Mouse (Mus musculus) right cerebral cortex, postnatal 25 days (tissue): ENCODE data around the gene Olfr701.

ENCODE experiments used
- DNase-seq: peaks from one replicate; pipeline ENCODE4 v3.0.0; 2022

Olfr701 gene

DNA sequence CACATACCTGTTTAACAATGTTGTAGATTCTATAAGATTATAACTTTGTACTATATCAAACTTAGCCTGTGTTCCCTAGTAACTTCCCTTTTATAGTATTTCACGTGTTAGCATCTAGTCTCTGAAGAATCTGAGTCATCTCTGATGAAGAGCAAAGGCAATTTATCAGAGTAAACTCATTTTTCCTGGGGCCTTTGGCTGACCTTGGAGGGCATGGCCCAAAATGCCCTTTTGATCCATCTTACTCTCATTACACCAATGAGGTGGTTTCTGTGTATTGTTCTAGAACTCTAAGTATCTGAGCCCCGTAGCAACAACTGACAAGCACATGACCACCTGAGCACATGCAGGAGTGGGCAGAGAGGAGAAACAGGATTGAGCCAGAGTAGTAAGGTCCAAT lies at the start of gene Olfr701:
Gene Olfr701, plus strand, starts transcription at position 301 of the 400 bp plus-strand sequence.
- DNase-seq, result no peak

DNA sequence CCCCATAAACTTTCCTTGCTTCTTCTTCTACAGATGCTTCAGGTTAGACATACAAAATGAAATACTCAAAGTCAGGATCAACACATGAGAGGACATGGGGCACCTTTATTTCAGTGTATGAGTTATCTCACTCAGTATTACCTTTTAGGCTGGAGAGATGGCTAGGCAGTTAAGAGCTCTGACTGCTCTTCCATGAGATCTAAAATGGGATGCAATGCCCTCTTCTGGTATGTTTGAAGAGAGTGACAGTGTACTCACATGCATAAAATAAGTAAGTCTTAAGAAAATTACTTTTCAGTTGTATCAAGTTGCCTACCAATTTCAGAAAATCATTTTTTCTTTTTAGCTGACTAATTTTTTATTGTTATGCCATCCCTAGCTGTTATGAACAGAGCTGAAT lies 25.6 kb upstream of the Olfr701 start:
- DNase-seq, result no peak

DNA sequence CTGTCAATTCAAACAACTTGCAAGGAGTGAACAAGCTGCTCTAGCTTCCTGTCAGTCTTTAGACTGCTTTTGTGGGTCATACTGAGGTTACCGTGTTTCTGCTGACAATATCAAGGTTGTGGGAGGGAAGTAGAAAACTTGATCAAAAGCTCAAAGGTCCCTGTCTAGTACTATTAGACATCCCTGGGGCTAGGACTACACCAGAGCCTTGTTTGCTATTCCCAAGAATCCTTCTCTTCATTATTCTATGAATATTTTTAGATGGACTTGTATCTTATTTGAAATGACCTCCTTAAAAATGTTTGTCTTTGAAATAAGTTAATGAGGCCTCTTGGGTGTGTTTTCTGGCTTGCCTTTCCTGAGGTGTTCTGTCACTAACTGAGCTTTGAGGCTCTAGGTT lies 20.8 kb upstream of the Olfr701 start, which contains the start of gene Olfr699:
Gene Olfr699, minus strand, starts transcription at position 101 of the 400 bp plus-strand sequence.
- DNase-seq, result no peak

DNA sequence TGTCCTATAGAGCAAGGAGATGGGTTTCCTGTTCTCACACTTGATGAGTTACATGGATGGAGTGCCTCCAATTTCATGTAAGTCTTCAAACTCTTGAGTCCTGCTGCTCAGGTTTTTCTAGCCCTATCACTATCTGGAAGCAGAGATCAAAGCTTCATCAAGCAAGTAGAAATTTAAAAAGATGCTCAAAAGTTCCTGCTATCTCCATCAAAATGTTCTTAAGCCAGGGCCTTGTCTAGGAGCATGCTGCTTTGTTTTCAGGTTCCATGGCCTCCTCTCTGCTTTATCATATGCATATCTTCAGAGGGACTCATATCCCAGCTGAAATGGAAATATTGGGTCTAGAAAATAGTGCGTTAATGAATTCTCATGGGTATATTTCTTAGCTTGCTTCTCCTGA lies 5.2 kb upstream of the Olfr701 start, which contains the start of gene Olfr700:
Gene Olfr700, minus strand, starts transcription at position 101 of the 400 bp plus-strand sequence.
- DNase-seq, result no peak

DNA sequence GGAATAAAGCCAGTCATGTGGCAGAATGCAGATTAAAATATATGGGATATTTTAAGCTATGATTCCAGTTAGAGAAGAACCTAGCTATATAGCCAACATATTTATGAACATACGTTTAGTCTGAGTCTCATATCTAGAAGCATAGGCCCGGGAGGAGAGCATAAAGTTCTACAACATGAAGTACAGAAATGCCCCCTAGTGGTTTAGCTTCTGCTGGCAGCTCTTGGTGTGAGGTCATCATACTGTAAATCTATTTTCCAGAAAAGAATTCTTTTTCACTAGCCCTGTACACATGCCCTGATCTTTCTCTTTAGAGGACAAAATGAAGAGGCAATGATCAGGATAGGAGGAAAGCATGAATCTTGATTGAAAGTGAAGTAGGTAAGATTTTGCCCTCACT lies 1.8 kb downstream of the Olfr701 start:
- no peak for DNase-seq

DNA sequence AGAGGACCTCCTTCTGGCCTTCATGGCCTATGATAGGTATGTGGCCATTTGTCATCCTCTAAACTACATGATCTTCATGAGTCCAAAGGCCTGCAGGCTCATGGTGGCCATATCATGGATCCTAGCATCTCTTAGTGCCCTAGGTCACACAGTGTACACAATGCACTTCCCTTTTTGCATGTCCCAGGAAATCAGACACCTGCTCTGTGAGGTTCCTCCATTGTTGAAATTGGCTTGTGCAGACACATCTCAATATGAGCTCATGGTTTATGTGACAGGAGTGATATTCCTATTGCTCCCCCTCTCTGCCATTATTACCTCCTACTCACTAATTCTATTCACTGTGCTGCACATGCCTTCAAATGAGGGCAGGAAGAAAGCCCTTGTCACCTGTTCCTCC lies 4.5 kb downstream of the Olfr701 start:
- DNase-seq, result no peak

DNA sequence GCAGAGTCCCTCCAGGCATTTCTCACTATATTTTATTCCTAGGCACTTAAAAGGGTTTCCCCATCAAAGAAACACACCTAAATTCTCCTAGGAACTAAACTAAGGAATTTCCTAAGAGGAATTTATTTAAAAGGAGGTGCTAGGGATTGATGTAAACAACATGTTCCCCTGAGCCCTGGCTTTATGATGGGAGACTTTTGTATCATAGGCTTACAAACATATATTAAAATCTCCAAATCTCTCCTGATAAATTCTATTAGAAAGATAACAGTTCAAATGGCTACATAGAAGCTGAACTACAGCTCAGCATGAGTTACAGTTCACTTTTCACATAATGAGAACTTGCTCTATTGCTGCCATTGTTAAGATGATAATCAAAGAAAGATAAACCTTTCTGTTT lies 19.9 kb downstream of the Olfr701 start, which contains the start of gene Olfr702:
Gene Olfr702, minus strand, starts transcription at position 101 of the 400 bp plus-strand sequence.
- DNase-seq, result no peak

DNA sequence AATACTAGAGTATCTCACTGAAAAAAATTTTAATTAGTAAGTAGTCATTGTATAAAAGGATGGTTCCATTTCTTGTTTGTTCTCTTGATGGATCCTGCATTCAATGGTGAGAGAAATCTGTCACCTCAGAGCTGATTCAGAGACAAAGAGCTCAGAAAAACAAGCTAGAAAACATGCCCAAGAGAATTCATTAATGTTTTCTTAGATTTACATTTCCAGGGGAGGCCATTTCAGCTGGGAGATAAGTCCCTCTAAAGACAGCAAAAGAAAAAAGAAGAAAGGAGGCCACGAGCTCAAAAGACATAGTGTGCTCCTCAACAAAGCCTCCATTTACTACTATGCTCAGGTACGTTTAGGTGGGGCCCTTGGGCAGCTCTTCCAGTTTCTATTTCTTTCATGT lies 29.1 kb downstream of the Olfr701 start, which contains the start of gene Olfr703:
Gene Olfr703, plus strand, starts transcription at position 301 of the 400 bp plus-strand sequence.
- DNase-seq, result no peak

DNA sequence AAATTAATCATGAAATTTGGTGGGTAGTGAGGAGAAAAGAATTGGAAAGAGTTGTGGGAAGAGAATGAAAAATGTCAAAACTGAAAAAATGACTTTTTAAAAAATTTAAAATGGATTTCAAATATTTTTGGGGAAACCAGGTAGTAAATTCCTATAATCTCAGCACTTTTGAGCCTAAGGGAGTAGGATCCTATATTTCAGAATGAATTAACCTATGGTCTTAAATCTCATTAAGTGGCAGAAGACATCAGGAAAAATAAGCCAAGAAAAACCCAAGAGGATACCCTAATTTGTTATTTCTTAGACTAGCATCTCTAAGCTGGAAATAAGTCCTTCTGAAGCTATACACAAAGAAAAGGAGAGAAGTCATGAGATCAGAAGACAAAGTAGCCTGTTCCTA lies 49.0 kb downstream of the Olfr701 start, which contains the start of gene Olfr704:
Gene Olfr704, plus strand, starts transcription at position 301 of the 400 bp plus-strand sequence.
- DNase-seq, result no peak
